Mouse (Mus musculus) mesoderm, embryonic 11.5 days (tissue): ENCODE results near the gene Nuak2.
A peak's percentile ranks its signal among the peaks of the same experiment; 100 is the strongest.
"Not testable (repeated sequence)": the region's sequence is repeated elsewhere in the genome, so short reads cannot be mapped to it uniquely, and the experiment has no call there.

Experiments
- DNase-seq: peaks from one replicate; pipeline ENCODE4 v3.0.0-alpha.2; 2012; ENCODE audit warnings: low read depth, low spot score

Gene Nuak2

GRCm38 (mm10) chr1:132315889-132316624 is at the start of gene Nuak2:
Gene Nuak2 (plus strand): TSS chr1:132316126.
- peak; percentile 90 for DNase-seq

GRCm38 (mm10) chr1:132266791-132267557 is 49.0 kb upstream of the Nuak2 start:
- no peak for DNase-seq

- DNase-seq: no peak
These were observed 48.0 kb upstream of the Nuak2 start for GRCm38 (mm10) chr1:132267959-132268358.

GRCm38 (mm10) chr1:132268418-132269060 is 47.4 kb upstream of the Nuak2 start:
- no peak for DNase-seq

- DNase-seq: no peak
These were observed 44.7 kb upstream of the Nuak2 start for GRCm38 (mm10) chr1:132271237-132271636.

- DNase-seq: no peak
These were observed 39.2 kb upstream of the Nuak2 start for GRCm38 (mm10) chr1:132276694-132277093.

GRCm38 (mm10) chr1:132277124-132277523 is 38.8 kb upstream of the Nuak2 start:
- DNase-seq: no peak

GRCm38 (mm10) chr1:132280636-132281035 is 35.3 kb upstream of the Nuak2 start:
- DNase-seq: not testable (repeated sequence)

GRCm38 (mm10) chr1:132281523-132282176 is 34.3 kb upstream of the Nuak2 start:
- DNase-seq: no peak

- DNase-seq: no peak
These were observed 33.8 kb upstream of the Nuak2 start for GRCm38 (mm10) chr1:132282177-132282536.

- peak; percentile 38 for DNase-seq
These were observed 32.9 kb upstream of the Nuak2 start for GRCm38 (mm10) chr1:132283018-132283417.

GRCm38 (mm10) chr1:132286735-132287134 is 29.2 kb upstream of the Nuak2 start:
- no peak for DNase-seq

- no peak for DNase-seq
These were observed 28.5 kb upstream of the Nuak2 start for GRCm38 (mm10) chr1:132287445-132287844.

- DNase-seq: no peak
These were observed 27.9 kb upstream of the Nuak2 start for GRCm38 (mm10) chr1:132287991-132288451.

- no peak for DNase-seq
These were observed 26.0 kb upstream of the Nuak2 start for GRCm38 (mm10) chr1:132289965-132290364.

- DNase-seq: no peak
These were observed 24.8 kb upstream of the Nuak2 start for GRCm38 (mm10) chr1:132290921-132291675.

- no peak for DNase-seq
These were observed 24.2 kb upstream of the Nuak2 start for GRCm38 (mm10) chr1:132291706-132292105.

- no peak for DNase-seq
These were observed 23.4 kb upstream of the Nuak2 start for GRCm38 (mm10) chr1:132292318-132293129.

GRCm38 (mm10) chr1:132295506-132295905 is 20.4 kb upstream of the Nuak2 start:
- DNase-seq: no peak

GRCm38 (mm10) chr1:132296051-132296450 is 19.9 kb upstream of the Nuak2 start:
- DNase-seq: no peak
